28 mouse cellular contexts compared by ENCODE assay signal in the genomic region with DNA sequence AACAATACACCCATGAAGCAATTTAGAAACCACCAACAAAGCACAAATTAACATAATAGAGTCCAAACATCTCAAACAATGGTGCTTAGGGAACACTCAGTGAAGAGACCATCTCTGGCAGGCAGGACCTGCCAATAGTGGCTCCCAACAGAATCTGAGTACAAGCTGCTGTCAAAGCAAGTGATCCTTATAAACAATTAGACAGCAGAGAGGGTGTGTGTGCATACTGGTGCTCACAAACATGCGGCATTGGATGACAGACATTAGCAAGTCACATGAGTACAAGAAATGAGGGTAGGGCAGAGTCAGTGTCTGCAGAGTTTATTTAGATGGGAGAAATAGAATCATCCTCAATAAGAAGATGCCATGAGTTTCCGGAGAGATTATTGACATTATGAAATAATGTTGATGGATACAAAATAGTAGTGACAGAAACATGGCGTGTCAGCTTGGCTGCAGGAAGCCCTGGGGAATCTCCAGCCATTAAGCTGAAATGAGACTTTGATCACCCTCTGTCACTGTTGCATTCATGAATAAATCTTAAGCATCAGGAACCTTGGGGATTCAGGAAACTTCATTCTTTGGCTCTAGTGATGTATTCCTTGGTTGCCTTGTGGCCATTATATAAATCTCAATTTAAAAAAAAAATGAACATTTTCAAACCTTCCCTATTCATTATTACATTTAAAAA.
DNase-seq lines count a peak whose midpoint lies in the region; ATAC-seq and TF ChIP-seq lines count a peak whose summit lies in the region.
"Had no signal": no experiment of that assay in that cellular context is flagged by ENCODE, and none has a peak within 500 bp of the region (broad histone marks: within the 10 kb centered on the region; RNA-seq: fewer than 3 reads in every experiment).

No protein-coding gene starts in this region.

- H3K4me1 ChIP-seq in forebrain, embryonic 15.5 days = peaks cover 6% of the 10 kb centered on the region
- H3K4me1 ChIP-seq in forebrain, embryonic 10.5 days = no peaks in the 10 kb centered on the region
- no peaks in the 10 kb centered on the region for H3K4me1 ChIP-seq in midbrain, embryonic 11.5 days (ENCODE audit: control insufficient read depth, insufficient read depth, low read length)
- no peaks in the 10 kb centered on the region for H3K4me1 ChIP-seq in midbrain, embryonic 10.5 days
- H3K4me1 ChIP-seq in hindbrain, postnatal 0 days (ENCODE audit: insufficient read depth, low read length) = no peaks in the 10 kb centered on the region
- H3K4me1 ChIP-seq: heart, embryonic 15.5 days; kidney, embryonic 15.5 days; limb, embryonic 12.5 days; liver, embryonic 12.5 days; neural tube, embryonic 12.5 days; stomach, embryonic 15.5 days had no signal

- no peaks in the 10 kb centered on the region for H3K36me3 ChIP-seq in forebrain, embryonic 15.5 days
- H3K36me3 ChIP-seq in forebrain, embryonic 10.5 days (replicated peaks) = no peaks in the 10 kb centered on the region
- no peaks in the 10 kb centered on the region for H3K36me3 ChIP-seq in midbrain, embryonic 11.5 days (ENCODE audit: control insufficient read depth, insufficient read depth, low read length)
- H3K36me3 ChIP-seq in midbrain, embryonic 10.5 days = no peaks in the 10 kb centered on the region
- no peaks in the 10 kb centered on the region for H3K36me3 ChIP-seq in hindbrain, postnatal 0 days (ENCODE audit: insufficient read depth, low read length)
- H3K36me3 ChIP-seq: G1E; heart, embryonic 15.5 days; kidney, embryonic 15.5 days; limb, embryonic 12.5 days; liver, embryonic 12.5 days; lung, embryonic 15.5 days; neural tube, embryonic 12.5 days; stomach, embryonic 15.5 days had no signal

- H3K4me2 ChIP-seq in forebrain, embryonic 15.5 days (replicated peaks) = no peak overlapping the region
- H3K4me2 ChIP-seq in midbrain, embryonic 11.5 days = no peak overlapping the region
- H3K4me2 ChIP-seq in hindbrain, postnatal 0 days (ENCODE audit: low read depth, low read length) = no peak overlapping the region
- H3K4me2 ChIP-seq: heart, embryonic 15.5 days; kidney, embryonic 15.5 days; limb, embryonic 12.5 days; liver, embryonic 12.5 days; lung, embryonic 15.5 days; neural tube, embryonic 12.5 days; stomach, embryonic 15.5 days had no signal

- H3K9me3 ChIP-seq in forebrain, embryonic 15.5 days = no peaks in the 10 kb centered on the region
- H3K9me3 ChIP-seq in forebrain, embryonic 10.5 days = no peaks in the 10 kb centered on the region
- no peaks in the 10 kb centered on the region for H3K9me3 ChIP-seq in midbrain, embryonic 11.5 days (ENCODE audit: control insufficient read depth, low read length)
- H3K9me3 ChIP-seq in midbrain, embryonic 10.5 days (replicated peaks) = no peaks in the 10 kb centered on the region
- H3K9me3 ChIP-seq in hindbrain, postnatal 0 days (ENCODE audit: low read length) = no peaks in the 10 kb centered on the region
- H3K9me3 ChIP-seq: G1E; heart, embryonic 15.5 days; kidney, embryonic 15.5 days; limb, embryonic 12.5 days; liver, embryonic 12.5 days; lung, embryonic 15.5 days; neural tube, embryonic 12.5 days; stomach, embryonic 15.5 days had no signal

- H3K27me3 ChIP-seq in forebrain, embryonic 15.5 days = no peaks in the 10 kb centered on the region
- no peaks in the 10 kb centered on the region for H3K27me3 ChIP-seq in forebrain, embryonic 10.5 days (ENCODE audit: poor library complexity, severe bottlenecking)
- H3K27me3 ChIP-seq in midbrain, embryonic 11.5 days (ENCODE audit: control insufficient read depth, insufficient read depth, low read length) = no peaks in the 10 kb centered on the region
- H3K27me3 ChIP-seq in midbrain, embryonic 10.5 days (ENCODE audit: low read depth, poor library complexity, severe bottlenecking) = no peaks in the 10 kb centered on the region
- no peaks in the 10 kb centered on the region for H3K27me3 ChIP-seq in hindbrain, postnatal 0 days (ENCODE audit: insufficient read depth, low read length)
- H3K27me3 ChIP-seq: heart, embryonic 15.5 days; kidney, embryonic 15.5 days; limb, embryonic 12.5 days; liver, embryonic 12.5 days; lung, embryonic 15.5 days; neural tube, embryonic 12.5 days; stomach, embryonic 15.5 days had no signal

- ATAC-seq in forebrain, embryonic 15.5 days (replicated peaks) = peak; percentile 64; the same call in 1 of the 2 replicates
- peak; percentile 51; the same call in 1 of the 2 replicates for ATAC-seq in midbrain, embryonic 11.5 days (ENCODE audit: low FRiP score)
- ATAC-seq in hindbrain, postnatal 0 days = 0 out of 2 replicates have a peak, but pooled peaks have one; percentile 40
- ATAC-seq: activated CD4-positive, CD25-positive, alpha-beta regulatory T cell, adult 4 months; intestine, postnatal 0 days; liver, embryonic 12.5 days had no signal

- H3K27ac ChIP-seq in forebrain, embryonic 15.5 days (replicated peaks) = no peak overlapping the region
- no peak overlapping the region for H3K27ac ChIP-seq in forebrain, embryonic 10.5 days
- H3K27ac ChIP-seq in midbrain, embryonic 11.5 days (ENCODE audit: low read depth, low read length) = no peak overlapping the region
- no peak overlapping the region for H3K27ac ChIP-seq in midbrain, embryonic 10.5 days (replicated peaks)
- no peak overlapping the region for H3K27ac ChIP-seq in hindbrain, postnatal 0 days
- H3K27ac ChIP-seq: heart, embryonic 15.5 days; kidney, embryonic 15.5 days; left cerebral cortex, adult 2 months; limb, embryonic 12.5 days; liver, embryonic 12.5 days; lung, embryonic 15.5 days; neural tube, embryonic 12.5 days; stomach, embryonic 15.5 days had no signal

- H3K9ac ChIP-seq in forebrain, embryonic 15.5 days (replicated peaks) = no peak overlapping the region
- no peak overlapping the region for H3K9ac ChIP-seq in midbrain, embryonic 11.5 days (ENCODE audit: low read length)
- H3K9ac ChIP-seq in hindbrain, postnatal 0 days (replicated peaks; ENCODE audit: low read length) = no peak overlapping the region
- H3K9ac ChIP-seq: heart, embryonic 15.5 days; kidney, embryonic 15.5 days; limb, embryonic 12.5 days; liver, embryonic 12.5 days; lung, embryonic 15.5 days; neural tube, embryonic 12.5 days; stomach, embryonic 15.5 days had no signal

- WGBS in forebrain, embryonic 15.5 days = 66% methylated on average over 3 of the region's 3 CpGs
- WGBS in forebrain, embryonic 10.5 days = 92% methylated on average over 3 of the region's 3 CpGs
- WGBS in midbrain, embryonic 11.5 days = 78% methylated on average over 3 of the region's 3 CpGs
- WGBS in midbrain, embryonic 10.5 days = 86% methylated on average over 3 of the region's 3 CpGs
- WGBS in hindbrain, postnatal 0 days = 50% methylated on average over 3 of the region's 3 CpGs

- no peak for TF ChIP-seq CTCF in hindbrain, postnatal 0 days (IDR thresholded peaks at IDR 0.05; ENCODE audit: low read depth)

- DNase-seq in forebrain, embryonic 10.5 days (ENCODE audit: extremely low spot score, low spot score) = no peak
- DNase-seq in midbrain, embryonic 11.5 days (ENCODE audit: low spot score, missing footprints) = no peak
- DNase-seq in midbrain, embryonic 10.5 days (ENCODE audit: low spot score) = no peak
- no peak for DNase-seq in hindbrain, postnatal 0 days (ENCODE audit: low spot score)
- peak; percentile 16 for DNase-seq in skeletal muscle tissue, adult 2 months (ENCODE audit: low read depth, low spot score)
- DNase-seq in adrenal gland, postnatal 4 days (ENCODE audit: low spot score in 2 of 2) = no peak
- DNase-seq in adrenal gland, postnatal 10 days = no peak
- DNase-seq: adrenal gland, postnatal 25 days; cerebellum, adult 18-20 months; cerebellum, postnatal 36 days; heart, postnatal 4 days; kidney, postnatal 4 days; layer of hippocampus, adult 9-11 months; right cerebral cortex, postnatal 14 days; thymus, adult 18-20 months; thymus, postnatal 4 days had no signal

- H3K4me3 ChIP-seq in forebrain, embryonic 15.5 days = no peak overlapping the region
- no peak overlapping the region for H3K4me3 ChIP-seq in forebrain, embryonic 10.5 days
- H3K4me3 ChIP-seq in midbrain, embryonic 11.5 days (ENCODE audit: low read depth, low read length) = no peak overlapping the region
- no peak overlapping the region for H3K4me3 ChIP-seq in midbrain, embryonic 10.5 days
- H3K4me3 ChIP-seq in hindbrain, postnatal 0 days (ENCODE audit: low read length) = no peak overlapping the region
- H3K4me3 ChIP-seq: heart, embryonic 15.5 days; kidney, embryonic 15.5 days; left cerebral cortex, adult 2 months; limb, embryonic 12.5 days; liver, embryonic 12.5 days; lung, embryonic 15.5 days; neural tube, embryonic 12.5 days; stomach, embryonic 15.5 days had no signal
